Mouse (Mus musculus): ENCODE results near the gene Pam. TPM values are rescaled to one million over a fixed set of nuclear protein-coding genes. Genes with fewer than 3 reads are reported as not detected.

Pam gene
- polyA plus RNA-seq, 1 experiment from 2014 or later = 55.7 TPM

GRCm38 (mm10) chr1:97921886-97922285 is 173.6 kb downstream of the Pam start:
- no peaks in the 10 kb centered on the region for H3K9me3 ChIP-seq
- no peak overlapping the region for H3K4me3 ChIP-seq
- no peaks in the 10 kb centered on the region for H3K4me1 ChIP-seq
- WGBS = 77% methylated on average over 1 of the region's 1 CpGs
- H3K27me3 ChIP-seq = no peaks in the 10 kb centered on the region
- no peak overlapping the region for H3K9ac ChIP-seq
- H3K27ac ChIP-seq = no peak overlapping the region
- H3K4me2 ChIP-seq = no peak overlapping the region
- no peaks in the 10 kb centered on the region for H3K36me3 ChIP-seq
- ATAC-seq (ENCODE audit: insufficient number of reproducible peaks, low FRiP score, low TSS enrichment, low read depth) = no peak

GRCm38 (mm10) chr1:97918495-97918894 is 177.0 kb downstream of the Pam start:
- H3K27ac ChIP-seq = no peak overlapping the region
- ATAC-seq (ENCODE audit: insufficient number of reproducible peaks, low FRiP score, low TSS enrichment, low read depth) = no peak
- no peak overlapping the region for H3K4me2 ChIP-seq

GRCm38 (mm10) chr1:97916971-97917234 is 178.5 kb downstream of the Pam start:
- Histone ChIP-seq H3K36me3 (no peaks in the 10 kb centered on the region), H3K9ac (no peak overlapping the region), H3K4me3 (no peak overlapping the region), H3K4me2 (no peak overlapping the region), H3K27ac (no peak overlapping the region), H3K4me1 (peaks cover 6% of the 10 kb centered on the region; the same call in 1 of the 2 replicates), H3K9me3 (no peaks in the 10 kb centered on the region), H3K27me3 (no peaks in the 10 kb centered on the region)
- WGBS = 61% methylated on average over 2 of the region's 2 CpGs
- ATAC-seq (ENCODE audit: insufficient number of reproducible peaks, low FRiP score, low TSS enrichment, low read depth) = no peak

More at GRCm38 (mm10) chr1:97918495-97918894, 177.0 kb downstream of the Pam start:
- 64% methylated on average over 8 of the region's 8 CpGs for WGBS
- Histone ChIP-seq H3K27me3 (no peaks in the 10 kb centered on the region), H3K36me3 (no peaks in the 10 kb centered on the region), H3K9ac (no peak overlapping the region), H3K4me1 (peaks cover 6% of the 10 kb centered on the region; the same call in 1 of the 2 replicates), H3K9me3 (no peaks in the 10 kb centered on the region), H3K4me3 (no peak overlapping the region)

GRCm38 (mm10) chr1:97916218-97916970 is 179.1 kb downstream of the Pam start:
- 71% methylated on average over 12 of the region's 12 CpGs for WGBS
- Histone ChIP-seq H3K27ac (no peak overlapping the region), H3K4me3 (no peak overlapping the region), H3K9me3 (no peaks in the 10 kb centered on the region), H3K27me3 (no peaks in the 10 kb centered on the region), H3K9ac (no peak overlapping the region), H3K4me2 (no peak overlapping the region), H3K4me1 (peaks cover 6% of the 10 kb centered on the region; the same call in 1 of the 2 replicates), H3K36me3 (no peaks in the 10 kb centered on the region)
- no peak for ATAC-seq (ENCODE audit: insufficient number of reproducible peaks, low FRiP score, low TSS enrichment, low read depth)

GRCm38 (mm10) chr1:97915726-97916125 is 179.7 kb downstream of the Pam start:
- no peaks in the 10 kb centered on the region for H3K27me3 ChIP-seq
- no peak for ATAC-seq (ENCODE audit: insufficient number of reproducible peaks, low FRiP score, low TSS enrichment, low read depth)
- H3K4me3 ChIP-seq = no peak overlapping the region
- H3K9ac ChIP-seq = no peak overlapping the region
- no peaks in the 10 kb centered on the region for H3K36me3 ChIP-seq
- H3K27ac ChIP-seq = no peak overlapping the region
- peaks cover 6% of the 10 kb centered on the region; the same call in 1 of the 2 replicates for H3K4me1 ChIP-seq
- no peak overlapping the region for H3K4me2 ChIP-seq
- no peaks in the 10 kb centered on the region for H3K9me3 ChIP-seq
- WGBS = 60% methylated on average over 10 of the region's 10 CpGs

- no peak overlapping the region for H3K9ac ChIP-seq
- no peaks in the 10 kb centered on the region for H3K9me3 ChIP-seq
- no peak overlapping the region for H3K27ac ChIP-seq
- no peak overlapping the region for H3K4me2 ChIP-seq
- H3K27me3 ChIP-seq = no peaks in the 10 kb centered on the region
- no peaks in the 10 kb centered on the region for H3K36me3 ChIP-seq
- ATAC-seq (ENCODE audit: insufficient number of reproducible peaks, low FRiP score, low TSS enrichment, low read depth) = no peak
- H3K4me1 ChIP-seq = peaks cover 2% of the 10 kb centered on the region; the same call in 1 of the 2 replicates
- H3K4me3 ChIP-seq = no peak overlapping the region
- 74% methylated on average over 10 of the region's 10 CpGs for WGBS
Observed at GRCm38 (mm10) chr1:97910874-97911273, 184.6 kb downstream of the Pam start.

GRCm38 (mm10) chr1:97909561-97909960 is 185.9 kb downstream of the Pam start:
- ATAC-seq (ENCODE audit: insufficient number of reproducible peaks, low FRiP score, low TSS enrichment, low read depth) = no peak
- Histone ChIP-seq H3K27ac (no peak overlapping the region), H3K9me3 (no peaks in the 10 kb centered on the region), H3K4me1 (no peaks in the 10 kb centered on the region), H3K36me3 (no peaks in the 10 kb centered on the region), H3K27me3 (no peaks in the 10 kb centered on the region), H3K9ac (no peak overlapping the region), H3K4me2 (no peak overlapping the region), H3K4me3 (no peak overlapping the region)
- 52% methylated on average over 5 of the region's 5 CpGs for WGBS

- no peaks in the 10 kb centered on the region for H3K9me3 ChIP-seq
- no peak for ATAC-seq (ENCODE audit: insufficient number of reproducible peaks, low FRiP score, low TSS enrichment, low read depth)
- no peak overlapping the region for H3K4me2 ChIP-seq
- no peak overlapping the region for H3K4me3 ChIP-seq
- no peaks in the 10 kb centered on the region for H3K36me3 ChIP-seq
- H3K9ac ChIP-seq = no peak overlapping the region
- H3K4me1 ChIP-seq = no peaks in the 10 kb centered on the region
- no peak overlapping the region for H3K27ac ChIP-seq
- 84% methylated on average over 4 of the region's 4 CpGs for WGBS
- H3K27me3 ChIP-seq = no peaks in the 10 kb centered on the region
Observed at GRCm38 (mm10) chr1:97908736-97909135, 186.7 kb downstream of the Pam start.

GRCm38 (mm10) chr1:97903912-97904460 is 191.5 kb downstream of the Pam start:
- Histone ChIP-seq H3K9me3 (no peaks in the 10 kb centered on the region), H3K4me2 (no peak overlapping the region), H3K27me3 (no peaks in the 10 kb centered on the region), H3K4me1 (no peaks in the 10 kb centered on the region), H3K27ac (no peak overlapping the region), H3K9ac (no peak overlapping the region), H3K4me3 (no peak overlapping the region), H3K36me3 (no peaks in the 10 kb centered on the region)
- no peak for ATAC-seq (ENCODE audit: insufficient number of reproducible peaks, low FRiP score, low TSS enrichment, low read depth)
- 85% methylated on average over 7 of the region's 7 CpGs for WGBS

GRCm38 (mm10) chr1:97902830-97903229 is 192.6 kb downstream of the Pam start:
- Histone ChIP-seq H3K27ac (no peak overlapping the region), H3K4me2 (no peak overlapping the region), H3K4me1 (no peaks in the 10 kb centered on the region), H3K9ac (no peak overlapping the region), H3K4me3 (no peak overlapping the region), H3K36me3 (no peaks in the 10 kb centered on the region), H3K9me3 (no peaks in the 10 kb centered on the region), H3K27me3 (no peaks in the 10 kb centered on the region)
- ATAC-seq (ENCODE audit: insufficient number of reproducible peaks, low FRiP score, low TSS enrichment, low read depth) = no peak
- 79% methylated on average over 7 of the region's 7 CpGs for WGBS

GRCm38 (mm10) chr1:97900559-97901153 is 194.8 kb downstream of the Pam start:
- Histone ChIP-seq H3K9ac (no peak overlapping the region), H3K27ac (no peak overlapping the region), H3K4me2 (no peak overlapping the region), H3K36me3 (no peaks in the 10 kb centered on the region), H3K27me3 (no peaks in the 10 kb centered on the region), H3K4me3 (no peak overlapping the region), H3K9me3 (no peaks in the 10 kb centered on the region), H3K4me1 (no peaks in the 10 kb centered on the region)
- ATAC-seq (ENCODE audit: insufficient number of reproducible peaks, low FRiP score, low TSS enrichment, low read depth) = no peak
- 78% methylated on average over 7 of the region's 7 CpGs for WGBS

- H3K27me3 ChIP-seq = no peaks in the 10 kb centered on the region
- ATAC-seq (ENCODE audit: insufficient number of reproducible peaks, low FRiP score, low TSS enrichment, low read depth) = no peak
Observed at GRCm38 (mm10) chr1:97887511-97887910, 207.9 kb downstream of the Pam start.

More at GRCm38 (mm10) chr1:97887511-97887910, 207.9 kb downstream of the Pam start:
- Histone ChIP-seq H3K27ac (no peak overlapping the region), H3K36me3 (peaks cover 9% of the 10 kb centered on the region; the same call in 1 of the 2 replicates), H3K4me3 (no peak overlapping the region), H3K9me3 (no peaks in the 10 kb centered on the region), H3K4me1 (no peaks in the 10 kb centered on the region), H3K4me2 (no peak overlapping the region), H3K9ac (no peak overlapping the region)
- WGBS = 67% methylated on average over 9 of the region's 9 CpGs
